Mouse (Mus musculus) spleen, adult 18-20 months (tissue): Measurements from ENCODE around the gene Tex33.
A peak's percentile ranks its signal among the peaks of the same experiment; 100 is the strongest.
"Not testable (repeated sequence)": the region's sequence is repeated elsewhere in the genome, so short reads cannot be mapped to it uniquely, and the experiment has no call there.

ENCODE experiments used
- DNase-seq, 2 experiments: peaks; one replicate each; pipeline ENCODE4 v3.0.0; 2022; ENCODE audit warnings: mixed read lengths in 2 of 2

The Tex33 gene

DNA sequence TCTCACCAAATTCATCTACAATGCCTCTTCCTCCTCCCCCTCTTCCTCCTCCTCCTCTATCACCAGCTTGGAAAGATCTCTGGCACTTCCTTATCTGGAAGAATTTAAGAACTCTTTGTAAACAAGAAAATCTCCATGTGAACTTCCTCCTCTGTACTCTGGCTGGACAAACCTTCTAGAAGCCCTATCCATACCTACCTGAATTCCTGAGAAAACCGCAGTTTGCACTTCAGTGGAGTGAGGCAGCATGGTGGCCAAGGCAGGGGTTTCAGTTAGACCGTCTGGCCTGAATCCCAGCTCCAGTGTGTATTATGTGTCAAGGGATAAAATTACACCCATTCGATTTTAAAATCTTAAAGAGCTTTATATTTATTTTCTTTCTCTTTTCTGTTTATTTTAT, 22.9 kb downstream of the Tex33 start:
- no peak for DNase-seq

DNA sequence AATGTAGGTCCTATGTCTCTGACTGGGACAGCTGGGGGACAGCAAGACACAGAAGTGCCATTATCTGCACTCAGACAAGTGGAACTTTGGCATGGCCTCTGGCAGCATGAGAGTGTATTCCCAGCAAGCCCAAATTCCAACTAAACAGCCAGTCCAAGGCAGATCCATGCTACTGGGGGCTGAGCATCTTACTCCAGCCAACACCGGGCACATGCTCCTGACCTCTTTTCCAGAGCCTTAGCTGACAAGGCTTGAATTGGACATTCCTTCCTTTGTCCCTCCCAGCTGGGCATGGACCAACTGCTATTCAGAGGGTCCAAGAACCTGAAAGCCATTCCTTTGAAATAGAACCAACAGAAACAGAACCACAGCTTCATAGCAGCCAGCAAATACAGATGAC, 26.1 kb downstream of the Tex33 start:
- DNase-seq, result no peak

DNA sequence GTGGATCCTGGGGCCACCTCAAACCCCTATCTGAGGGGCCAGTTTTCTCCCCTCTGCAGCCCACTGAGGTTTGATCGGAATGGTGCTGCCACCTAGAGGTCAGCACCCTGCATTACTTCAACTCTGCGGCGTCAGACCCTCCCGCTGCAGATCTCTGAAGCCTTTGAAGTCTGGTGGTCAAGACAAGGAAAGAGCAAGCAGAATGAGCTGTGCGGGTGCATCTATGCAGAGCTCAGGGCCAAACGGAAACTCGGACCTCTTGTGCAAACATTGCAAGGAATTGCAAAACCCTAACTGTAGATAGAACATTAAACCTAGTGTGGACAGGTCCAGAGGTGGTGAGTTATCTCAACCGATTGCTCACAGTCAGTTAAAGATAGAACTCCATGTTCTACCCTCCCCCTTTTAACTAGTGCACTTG, 26.8 kb downstream of the Tex33 start:
- peak; percentile 15 to 57 for DNase-seq

DNA sequence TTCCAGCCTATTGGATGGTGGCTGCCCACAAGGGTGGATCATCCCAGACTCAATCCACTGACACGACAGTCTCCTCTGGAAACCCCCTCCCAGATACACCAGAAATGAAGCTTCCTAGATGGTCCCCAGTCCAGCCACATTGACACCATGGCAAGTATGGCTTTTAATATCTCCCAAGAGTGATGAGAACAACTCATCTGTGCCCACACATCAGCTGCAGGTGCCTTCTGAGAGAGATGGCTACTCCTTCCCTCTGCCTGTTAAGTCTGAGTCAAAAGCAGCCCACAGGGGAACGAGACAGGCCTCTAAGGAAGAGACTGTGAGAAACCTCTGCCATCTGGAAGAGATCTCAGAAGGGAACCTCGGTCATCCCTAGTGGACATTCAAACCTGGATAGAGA, 27.9 kb downstream of the Tex33 start:
- no peak for DNase-seq

DNA sequence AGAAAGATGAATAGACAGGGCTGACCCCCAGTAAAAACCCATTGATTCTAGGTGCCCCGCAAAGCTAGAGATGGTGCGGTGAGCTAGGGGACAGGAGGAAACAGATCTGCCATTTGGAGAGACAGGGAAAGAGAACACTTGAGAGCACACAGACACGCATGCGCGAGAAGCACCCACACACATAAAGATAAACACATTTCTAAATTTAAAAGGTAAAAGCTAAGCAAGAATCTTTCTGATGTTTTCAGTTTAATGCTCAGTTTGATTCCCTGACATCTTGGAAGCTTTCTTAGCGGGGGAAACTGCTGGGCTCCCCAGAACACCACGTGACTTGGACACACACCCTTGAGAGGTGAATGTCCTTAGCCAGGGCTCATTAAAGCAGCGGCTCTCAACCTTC, 28.8 kb downstream of the Tex33 start:
- DNase-seq, result no peak

DNA sequence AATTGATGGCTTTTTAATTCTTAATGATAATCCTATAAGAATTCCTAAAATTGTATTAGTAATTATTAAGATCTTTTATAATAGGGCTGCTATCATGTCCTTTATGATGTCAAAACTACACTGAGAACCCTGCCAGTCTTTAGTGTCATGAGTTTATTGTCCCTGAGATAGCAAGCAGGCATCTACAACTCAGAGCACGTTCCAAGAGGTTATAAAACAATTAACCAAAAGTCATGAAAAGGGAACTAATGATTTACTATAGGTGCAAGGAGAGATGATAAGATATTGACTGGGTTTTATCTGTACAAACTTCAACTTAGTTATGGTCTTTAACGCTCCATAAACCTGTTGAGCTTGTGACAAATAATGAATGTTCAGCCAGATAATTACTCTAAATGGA, 29.8 kb downstream of the Tex33 start:
- no peak for DNase-seq

DNA sequence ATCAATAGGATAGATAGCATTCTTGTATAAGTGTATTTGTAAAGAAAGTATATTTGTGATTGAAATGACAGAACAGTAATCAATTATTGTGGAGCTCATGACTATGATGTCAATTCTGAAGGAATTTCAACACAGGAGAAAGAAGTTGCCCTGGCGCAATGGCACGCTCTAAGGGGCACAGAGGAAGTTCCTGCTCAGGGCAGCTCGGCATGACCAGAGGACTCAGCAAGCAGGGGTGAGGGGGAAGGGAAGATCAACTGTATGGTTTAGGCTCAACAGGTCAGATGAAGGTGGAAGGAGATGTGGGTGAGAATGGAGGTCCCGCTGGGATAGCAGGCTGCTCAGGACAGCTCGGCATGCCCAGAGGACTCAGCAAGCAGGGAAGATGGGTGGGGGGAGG, 40.2 kb downstream of the Tex33 start:
- DNase-seq, result no peak

DNA sequence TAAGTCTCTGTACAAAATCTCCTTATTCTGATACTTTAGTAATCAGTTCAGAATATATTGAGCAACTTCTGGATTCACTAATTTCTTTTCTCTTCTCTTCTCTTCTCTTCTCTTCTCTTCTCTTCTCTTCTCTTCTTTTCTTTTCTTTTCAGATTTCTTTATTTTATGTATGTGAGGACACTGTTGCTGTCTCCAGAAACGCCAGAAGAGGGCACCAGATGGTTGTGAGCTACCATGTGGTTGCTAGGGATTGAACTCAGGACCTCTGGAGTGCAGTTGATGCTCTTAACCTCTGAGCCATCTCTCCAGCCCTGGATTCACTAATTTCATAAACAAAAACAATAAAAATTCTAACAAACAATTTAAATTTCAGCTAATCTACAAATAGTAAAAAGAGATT, 40.8 kb downstream of the Tex33 start:
- peak in 1 of 2 experiments; percentile 31 for DNase-seq

DNA sequence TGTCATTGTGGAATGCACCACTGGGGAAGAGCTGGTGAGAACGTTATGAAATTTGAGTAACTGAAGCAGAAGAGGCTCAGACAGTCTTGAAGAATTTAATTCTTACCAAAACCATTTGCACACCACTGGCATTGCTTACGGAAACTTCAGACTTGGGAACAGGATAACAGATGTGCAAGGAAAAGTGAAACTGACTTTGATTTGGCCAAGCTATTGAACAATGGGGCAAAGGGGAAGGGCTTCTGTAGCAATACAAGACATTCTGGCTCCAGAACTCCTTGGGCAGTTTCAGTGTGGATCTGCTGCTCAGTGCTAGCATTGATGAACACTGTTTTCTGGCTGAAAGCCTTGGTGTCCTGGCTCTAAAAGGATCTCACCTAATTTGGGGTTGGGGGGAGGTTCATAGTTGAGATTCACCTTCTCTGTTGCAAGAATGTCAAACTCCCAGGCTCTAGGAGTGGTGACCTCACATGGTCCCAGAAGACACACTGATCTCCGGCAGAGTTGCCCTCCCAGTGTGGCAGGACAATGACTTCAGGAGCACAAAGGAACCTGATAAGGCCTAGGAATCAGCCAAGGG, 44.0 kb downstream of the Tex33 start:
- DNase-seq, result no peak

DNA sequence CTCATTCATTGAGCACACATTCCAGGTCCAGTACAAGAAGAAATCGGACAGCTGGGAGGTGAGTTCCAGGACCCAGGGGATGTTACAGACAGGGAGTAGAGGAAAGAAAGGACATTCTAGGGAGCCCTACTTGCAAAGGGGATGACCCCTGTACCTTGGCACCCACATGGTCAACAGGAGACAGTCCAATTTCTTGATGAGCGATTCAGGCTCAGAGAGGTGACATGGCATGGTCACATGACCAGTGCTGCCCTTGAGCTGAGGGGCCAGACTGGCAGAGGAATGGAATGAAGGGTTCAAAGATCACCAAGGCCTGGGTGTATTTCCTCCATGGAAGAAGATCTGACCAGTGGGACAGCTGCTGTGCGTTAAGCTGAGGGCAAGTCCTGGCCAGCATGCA, 51.1 kb downstream of the Tex33 start:
- no peak for DNase-seq

DNA sequence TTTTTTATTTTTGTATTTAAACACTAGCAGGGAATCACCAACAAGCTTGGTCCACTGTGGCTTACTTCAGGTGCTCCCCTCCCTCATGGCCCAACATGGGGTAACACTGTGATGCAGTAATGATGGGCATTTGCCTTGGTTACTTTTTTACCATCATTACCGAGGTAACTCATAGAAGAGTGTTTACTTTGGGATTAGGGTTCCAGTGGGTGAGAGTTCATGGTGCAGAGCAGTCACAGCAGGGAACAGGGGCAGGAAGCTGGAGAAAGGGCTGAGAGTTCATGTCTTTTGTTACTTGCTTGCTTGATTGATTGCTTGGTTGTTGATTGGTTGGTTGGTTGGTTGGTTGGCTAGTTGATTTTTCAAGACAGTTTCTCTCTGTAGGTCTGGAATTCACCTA, 52.0 kb downstream of the Tex33 start:
- no peak for DNase-seq

DNA sequence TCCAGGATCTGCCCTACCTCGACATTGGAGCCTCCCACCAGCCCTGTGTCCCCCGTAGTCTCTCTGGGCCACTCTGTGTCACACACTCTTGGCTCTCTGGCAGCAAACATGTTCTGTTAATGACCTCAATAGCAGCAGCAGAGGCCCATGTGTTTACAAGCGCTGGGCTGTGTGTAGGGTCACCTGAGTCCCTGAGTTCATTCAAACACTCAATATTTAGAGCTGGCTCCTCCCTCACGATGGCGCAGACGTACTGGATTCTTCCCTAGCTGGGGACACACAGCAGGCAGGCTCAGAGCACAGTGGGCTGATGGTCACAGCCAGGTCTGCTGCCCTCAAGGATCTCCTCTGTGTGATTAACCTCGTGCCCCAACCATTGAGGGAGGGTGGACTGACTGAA, 54.8 kb downstream of the Tex33 start:
- DNase-seq, result not testable (repeated sequence)

DNA sequence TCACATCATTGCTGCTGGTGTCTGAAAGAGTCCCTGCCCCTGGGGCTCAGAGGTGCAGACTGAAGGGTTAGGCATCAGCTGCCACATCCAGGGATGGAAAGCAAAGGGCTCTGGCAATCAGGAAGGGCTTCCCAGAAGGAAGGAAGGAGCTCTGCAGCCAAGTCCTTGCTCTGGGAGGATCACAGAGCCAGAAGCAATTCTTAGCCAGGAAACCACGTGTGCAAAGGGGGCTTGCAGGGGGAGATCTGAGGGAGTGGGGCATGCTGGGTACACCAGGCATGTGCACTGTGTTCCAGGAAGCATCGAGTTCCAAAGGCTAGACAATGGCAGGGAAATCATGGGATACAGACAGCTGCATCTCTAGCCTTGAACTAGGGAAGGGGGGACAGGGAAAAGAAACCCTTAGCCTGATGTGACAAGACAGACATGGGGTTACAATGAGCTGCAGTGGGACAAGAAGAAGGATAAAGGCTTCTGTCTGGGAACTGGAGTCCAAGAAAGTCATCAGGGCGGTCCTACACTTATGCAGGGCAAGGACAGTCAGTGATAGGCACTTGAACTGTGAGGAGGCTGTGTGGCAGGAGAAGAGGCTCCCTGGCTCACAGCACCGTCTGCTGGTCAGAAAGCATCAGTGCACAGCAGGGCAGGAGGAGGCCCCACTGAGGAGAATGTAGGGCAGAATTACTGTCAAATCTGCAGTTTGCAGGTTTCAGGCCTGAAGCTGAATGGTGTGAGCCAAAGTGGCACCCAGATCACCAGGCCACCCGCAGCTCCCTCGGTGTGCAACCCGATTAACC, 55.9 kb downstream of the Tex33 start:
- DNase-seq, result peak; percentile 32 to 51

DNA sequence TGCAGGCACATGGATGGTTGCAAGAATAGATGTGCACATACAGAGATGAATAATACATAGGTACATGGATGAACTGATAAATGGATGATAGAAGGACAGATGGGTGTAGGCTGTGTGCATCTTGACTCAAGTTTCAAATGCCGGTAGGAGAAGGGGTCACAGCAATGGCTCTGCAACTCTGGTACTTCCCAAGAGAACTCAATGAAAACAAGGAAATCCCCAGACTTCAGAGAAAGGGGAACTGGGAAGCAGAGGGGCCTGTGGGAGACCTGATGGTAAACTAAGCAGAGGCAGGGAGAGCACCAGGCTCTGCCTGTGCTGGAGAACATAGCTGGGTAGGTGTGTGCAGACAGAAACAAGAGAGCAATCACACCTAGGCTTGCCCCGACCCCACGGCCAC, 61.3 kb downstream of the Tex33 start:
- DNase-seq, result no peak

DNA sequence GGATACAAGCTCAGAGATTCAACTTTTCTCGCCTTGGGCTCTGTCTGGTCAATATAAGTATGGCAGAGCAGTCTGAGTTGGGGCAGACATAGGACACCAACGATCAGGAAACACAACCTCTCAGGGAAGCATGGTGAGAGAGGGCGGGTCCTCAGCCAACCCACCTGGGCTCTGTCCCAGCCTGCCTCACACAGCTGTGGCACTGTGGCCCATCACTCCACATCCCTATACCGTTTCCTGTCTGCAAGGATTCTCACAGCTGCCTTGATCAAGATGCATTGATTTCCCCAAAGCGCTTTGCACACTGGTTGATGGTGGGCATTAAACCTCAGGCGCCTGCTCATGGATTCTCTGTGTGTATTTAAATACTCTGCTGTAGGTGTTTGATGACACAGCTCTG, 62.7 kb downstream of the Tex33 start:
- DNase-seq, result no peak

DNA sequence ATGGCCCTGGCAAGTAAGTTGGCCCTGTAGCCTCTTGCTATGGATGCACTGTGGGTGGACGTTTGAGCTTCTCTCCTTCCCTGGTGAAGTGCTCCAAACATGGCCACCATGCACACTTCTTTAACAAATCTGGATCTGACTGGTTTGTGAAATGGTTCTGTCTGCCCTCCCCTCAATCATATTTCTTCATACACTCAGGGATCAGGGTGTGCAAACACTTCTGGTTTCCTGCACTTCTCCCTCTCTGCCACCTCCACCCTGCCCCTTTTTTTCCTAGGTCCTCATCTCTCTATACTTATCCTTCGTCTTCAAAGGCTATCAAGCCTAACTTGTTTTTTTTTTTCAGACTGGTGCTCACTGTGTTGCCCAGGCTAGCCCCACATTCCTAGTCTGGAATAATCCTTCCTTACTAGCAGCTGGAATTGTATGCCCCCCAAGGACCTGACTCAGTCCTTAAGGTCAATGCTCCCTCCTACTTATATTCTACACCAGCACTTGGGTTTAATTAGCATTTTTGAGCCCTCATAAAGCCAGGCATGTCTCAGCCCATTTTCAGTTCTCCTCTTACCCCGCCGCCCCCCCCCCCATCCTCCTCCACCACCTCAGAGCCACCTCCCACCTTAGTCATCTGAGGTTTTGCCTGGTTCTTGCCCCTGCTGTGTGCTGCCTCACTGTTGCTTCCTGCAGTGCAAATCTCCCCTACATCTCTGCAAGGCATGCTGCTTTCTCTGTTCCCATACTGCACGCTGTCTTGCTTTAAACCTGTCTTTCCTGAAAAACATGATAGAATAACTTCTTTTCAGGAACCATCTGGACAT, 64.0 kb downstream of the Tex33 start:
- no peak for DNase-seq

DNA sequence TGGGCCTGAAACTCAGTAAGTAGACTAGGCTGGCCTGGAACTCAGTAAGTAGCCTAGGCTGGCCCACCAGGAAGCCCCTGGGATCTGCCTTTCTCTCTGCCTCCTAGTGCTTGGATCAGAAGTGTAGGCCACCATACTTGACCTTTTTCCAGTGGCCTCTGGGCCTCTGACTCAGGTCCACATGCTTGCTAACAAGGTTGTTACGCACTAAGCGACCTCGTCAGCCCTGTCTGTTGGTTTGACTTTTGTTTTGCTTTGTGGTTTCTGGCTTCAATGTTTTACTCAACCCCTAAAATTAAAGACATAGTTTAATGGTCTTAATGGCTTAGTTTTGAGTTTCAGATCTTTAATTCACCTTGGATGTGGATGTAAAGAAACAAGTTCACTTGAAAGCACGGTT, 65.0 kb downstream of the Tex33 start:
- no peak for DNase-seq

DNA sequence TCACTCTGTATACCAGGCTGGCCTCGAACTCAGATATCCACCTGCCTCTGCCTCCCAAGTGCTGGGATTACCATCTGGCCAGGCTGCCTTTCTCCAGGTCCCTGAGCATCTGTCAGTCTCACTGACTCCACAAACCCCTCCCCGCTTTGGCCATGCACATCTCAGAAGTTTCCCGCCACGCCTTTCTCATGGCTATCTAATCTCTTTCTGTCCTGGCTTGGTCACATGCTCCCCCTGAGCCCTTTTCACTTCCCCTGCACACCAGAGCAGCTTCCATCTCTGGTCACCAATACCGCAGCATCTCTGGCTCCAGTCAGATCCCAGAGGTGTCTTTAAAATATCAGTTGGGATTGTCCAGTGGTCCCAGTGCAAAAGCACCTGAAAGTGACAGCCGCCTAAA, 65.7 kb downstream of the Tex33 start:
- DNase-seq, result not testable (repeated sequence)

DNA sequence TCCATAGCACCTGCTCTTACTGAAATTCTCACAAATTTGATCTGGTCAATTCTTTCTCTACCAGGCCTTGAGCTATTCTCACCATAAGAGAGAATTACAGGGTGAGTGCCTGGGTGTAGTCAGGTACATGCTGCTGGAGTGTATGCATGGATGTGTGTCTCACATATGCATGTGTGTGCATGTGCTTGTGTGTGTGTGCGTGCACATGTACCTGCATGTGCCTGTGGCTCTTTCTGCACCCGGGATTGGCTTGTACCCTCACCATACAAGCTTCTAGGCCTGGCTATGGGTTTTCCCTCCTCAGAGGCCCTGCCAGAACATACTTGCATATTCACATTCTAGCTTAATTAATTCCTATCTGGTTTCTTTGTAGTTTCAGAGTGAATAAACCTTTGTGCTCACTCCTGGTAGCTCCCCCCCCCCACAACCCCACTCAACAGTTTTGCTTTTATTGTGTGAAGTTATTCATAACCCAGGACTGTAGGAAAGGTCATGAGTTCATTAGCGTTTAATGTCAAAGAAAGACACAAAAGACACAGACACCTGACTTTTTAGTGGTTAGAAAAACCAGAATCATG, 67.1 kb downstream of the Tex33 start:
- DNase-seq, result no peak
